In the genomic region with DNA sequence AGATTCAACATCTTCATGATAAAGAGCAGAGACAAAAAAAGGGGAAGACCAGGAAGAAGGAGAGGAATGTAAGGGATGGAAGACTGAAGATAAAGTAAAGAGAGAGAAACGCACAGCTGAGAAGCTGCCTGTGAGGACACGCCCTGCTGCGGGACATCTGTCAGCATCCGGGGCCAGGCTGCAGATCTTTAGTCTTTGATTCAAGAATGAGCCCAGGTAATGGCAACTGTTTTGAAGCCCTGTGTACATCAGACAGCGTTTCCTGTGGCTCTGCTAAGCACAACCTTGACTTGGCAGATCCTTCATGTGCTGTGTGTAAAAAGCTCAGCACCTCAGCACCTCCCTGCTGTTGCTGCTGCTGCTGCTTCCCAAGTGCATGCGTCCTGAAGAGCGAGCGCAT, we compare ENCODE assay signal across 21 mouse cellular contexts.
DNase-seq lines count a peak whose midpoint lies in the region; ATAC-seq and TF ChIP-seq lines count a peak whose summit lies in the region.
"Had no signal": no experiment of that assay in that cellular context is flagged by ENCODE, and none has a peak within 500 bp of the region (broad histone marks: within the 10 kb centered on the region; RNA-seq: fewer than 3 reads in every experiment).

No protein-coding gene starts in this region.

- ATAC-seq in frontal cortex, adult (ENCODE audit: low TSS enrichment) = peak; percentile 24
- ATAC-seq: forebrain, embryonic 14.5 days; hindbrain, embryonic 16.5 days had no signal

- H3K4me1 ChIP-seq in kidney, adult 2 months (ENCODE audit: control insufficient read depth, insufficient read depth, low read length) = no peaks in the 10 kb centered on the region
- H3K4me1 ChIP-seq: embryonic facial prominence, embryonic 12.5 days; hindbrain, embryonic 13.5 days had no signal

- H3K27me3 ChIP-seq in kidney, adult 2 months (replicated peaks; ENCODE audit: control insufficient read depth, insufficient read depth, low read length) = no peaks in the 10 kb centered on the region
- H3K27me3 ChIP-seq: embryonic facial prominence, embryonic 12.5 days; embryonic facial prominence, embryonic 15.5 days; hindbrain, embryonic 13.5 days had no signal

- no peak overlapping the region for H3K27ac ChIP-seq in kidney, adult 2 months (ENCODE audit: insufficient read depth, low read depth, low read length)
- H3K27ac ChIP-seq: embryonic facial prominence, embryonic 12.5 days; embryonic facial prominence, embryonic 15.5 days; heart, adult 2 months; heart, embryonic 10.5 days; hindbrain, embryonic 13.5 days had no signal

- TF ChIP-seq POLR2A in kidney, adult 2 months (IDR thresholded peaks at IDR 0.05; ENCODE audit: low read depth, low read length) = no peak

- H3K4me3 ChIP-seq in kidney, adult 2 months (ENCODE audit: insufficient read depth, low read depth, low read length) = no peak overlapping the region
- H3K4me3 ChIP-seq: embryonic facial prominence, embryonic 12.5 days; embryonic facial prominence, embryonic 15.5 days; heart, adult 2 months; heart, embryonic 10.5 days; hindbrain, embryonic 13.5 days had no signal

- no peak for TF ChIP-seq CTCF in kidney, adult 2 months (conservative IDR thresholded peaks at IDR 0.05; ENCODE audit: insufficient read depth, insufficient read length, low read depth, low read length)

- no peak for DNase-seq in frontal cortex, postnatal 10 days (ENCODE audit: low spot score in 2 of 2)
- DNase-seq in T-cell, adult 2 months (ENCODE audit: low spot score) = peak; percentile 0
- DNase-seq in thymus, postnatal 10 days (ENCODE audit: low spot score in 2 of 2) = peak; percentile 22 to 24
- DNase-seq in thymus, postnatal 4 days = peak; percentile 59
- DNase-seq in kidney, adult 2 months = no peak
- no peak for DNase-seq in right cerebral cortex, postnatal 25 days
- DNase-seq: adrenal gland, adult 2 months; adrenal gland, postnatal 14 days; cerebellum, adult 11 months; cerebellum, adult 2 months; cerebellum, adult 9-11 months; cerebellum, postnatal 25 days; gastrocnemius, postnatal 25 days; heart, adult 2 months had no signal

- WGBS in kidney, adult 2 months = 94% methylated on average over 8 of the region's 8 CpGs

- H3K36me3 ChIP-seq in kidney, adult 2 months (ENCODE audit: control insufficient read depth, insufficient read depth, low read length) = no peaks in the 10 kb centered on the region; the same call in 1 of the 2 replicates
- H3K36me3 ChIP-seq: hindbrain, embryonic 13.5 days had no signal

Comparison
In these comparisons a context has a peak if more than half of its experiments do, and no peak if none do; other contexts are left out.
1. DNase-seq: peak in T-cell, adult 2 months (single experiment), thymus, postnatal 10 days (2 of 2) and thymus, postnatal 4 days (single experiment); none in frontal cortex, postnatal 10 days (0 of 2), kidney, adult 2 months (single experiment) and right cerebral cortex, postnatal 25 days (single experiment).